Mouse (Mus musculus): ENCODE data around the gene Prkn. TPM values are rescaled to one million over a fixed set of nuclear protein-coding genes. Genes with fewer than 3 reads are reported as not detected.

The Prkn gene
- polyA plus RNA-seq, 1 experiment from 2014 or later: 2.3 TPM

- TF ChIP-seq CTCF (IDR thresholded peaks at IDR 0.05; ENCODE audit: low read depth): peak; percentile 72
- no peak for TF ChIP-seq EP300 (optimal IDR thresholded peaks at IDR 0.05)
- Histone ChIP-seq H3K4me1 (replicated peaks; ENCODE audit: control insufficient read depth, insufficient read depth) (no peaks in the 10 kb centered on the region), H3K27ac (replicated peaks) (no peak overlapping the region), H3K9ac (ENCODE audit: low read length) (no peak overlapping the region), H3K4me3 (ENCODE audit: low read depth, low read length) (no peak overlapping the region), H3K36me3 (ENCODE audit: control insufficient read depth, insufficient read depth, low read length) (no peaks in the 10 kb centered on the region), H3K27me3 (ENCODE audit: control insufficient read depth, insufficient read depth, low read length) (no peaks in the 10 kb centered on the region), H3K9me3 (ENCODE audit: control insufficient read depth, low read length) (no peaks in the 10 kb centered on the region), H3K4me2 (replicated peaks; ENCODE audit: low read depth) (no peak overlapping the region)
- ATAC-seq (ENCODE audit: low FRiP score, low TSS enrichment) (peak; percentile 38; the same call in 1 of the 2 replicates), DNase-seq (ENCODE audit: low spot score) (peak; percentile 79)
- WGBS: under 1% methylated on average over 10 of the region's 10 CpGs
Measured at GRCm38 (mm10) chr17:12031203-12031942, 1191.2 kb downstream of the Prkn start.

GRCm38 (mm10) chr17:12032014-12032791 lies 1192.0 kb downstream of the Prkn start:
- 49% methylated on average over 10 of the region's 10 CpGs for WGBS
- Histone ChIP-seq H3K4me2 (replicated peaks; ENCODE audit: low read depth) (no peak overlapping the region), H3K9ac (ENCODE audit: low read length) (no peak overlapping the region), H3K4me1 (replicated peaks; ENCODE audit: control insufficient read depth, insufficient read depth) (no peaks in the 10 kb centered on the region), H3K36me3 (ENCODE audit: control insufficient read depth, insufficient read depth, low read length) (no peaks in the 10 kb centered on the region), H3K9me3 (ENCODE audit: control insufficient read depth, low read length) (no peaks in the 10 kb centered on the region), H3K4me3 (ENCODE audit: low read depth, low read length) (no peak overlapping the region), H3K27me3 (ENCODE audit: control insufficient read depth, insufficient read depth, low read length) (no peaks in the 10 kb centered on the region), H3K27ac (replicated peaks) (no peak overlapping the region)
- no peak for ATAC-seq (ENCODE audit: low FRiP score, low TSS enrichment)
- TF ChIP-seq EP300 (optimal IDR thresholded peaks at IDR 0.05): no peak
- peak; percentile 31 for DNase-seq (ENCODE audit: low spot score)

GRCm38 (mm10) chr17:12035386-12035785 lies 1195.2 kb downstream of the Prkn start:
- no peak for TF ChIP-seq EP300 (optimal IDR thresholded peaks at IDR 0.05)
- TF ChIP-seq CTCF (IDR thresholded peaks at IDR 0.05; ENCODE audit: low read depth): no peak
- DNase-seq (ENCODE audit: low spot score): no peak
- 52% methylated on average over 5 of the region's 5 CpGs for WGBS

GRCm38 (mm10) chr17:12036205-12036604 lies 1196.0 kb downstream of the Prkn start:
- Histone ChIP-seq H3K9ac (ENCODE audit: low read length) (no peak overlapping the region), H3K4me2 (replicated peaks; ENCODE audit: low read depth) (no peak overlapping the region), H3K36me3 (ENCODE audit: control insufficient read depth, insufficient read depth, low read length) (no peaks in the 10 kb centered on the region), H3K4me3 (ENCODE audit: low read depth, low read length) (no peak overlapping the region), H3K27ac (replicated peaks) (no peak overlapping the region), H3K9me3 (ENCODE audit: control insufficient read depth, low read length) (no peaks in the 10 kb centered on the region), H3K4me1 (replicated peaks; ENCODE audit: control insufficient read depth, insufficient read depth) (no peaks in the 10 kb centered on the region), H3K27me3 (ENCODE audit: control insufficient read depth, insufficient read depth, low read length) (no peaks in the 10 kb centered on the region)
- peak; percentile 63 for DNase-seq (ENCODE audit: low spot score)
- WGBS: 41% methylated on average over 6 of the region's 6 CpGs
- no peak for ATAC-seq (ENCODE audit: low FRiP score, low TSS enrichment)
- TF ChIP-seq CTCF (IDR thresholded peaks at IDR 0.05; ENCODE audit: low read depth) (peak; percentile 98), EP300 (optimal IDR thresholded peaks at IDR 0.05) (no peak)

More at GRCm38 (mm10) chr17:12035386-12035785, 1195.2 kb downstream of the Prkn start:
- ATAC-seq (ENCODE audit: low FRiP score, low TSS enrichment): no peak
- no peaks in the 10 kb centered on the region for H3K36me3 ChIP-seq (ENCODE audit: control insufficient read depth, insufficient read depth, low read length)
- H3K9me3 ChIP-seq (ENCODE audit: control insufficient read depth, low read length): no peaks in the 10 kb centered on the region
- no peaks in the 10 kb centered on the region for H3K4me1 ChIP-seq (replicated peaks; ENCODE audit: control insufficient read depth, insufficient read depth)
- no peak overlapping the region for H3K4me2 ChIP-seq (replicated peaks; ENCODE audit: low read depth)
- no peaks in the 10 kb centered on the region for H3K27me3 ChIP-seq (ENCODE audit: control insufficient read depth, insufficient read depth, low read length)
- no peak overlapping the region for H3K27ac ChIP-seq (replicated peaks)
- H3K4me3 ChIP-seq (ENCODE audit: low read depth, low read length): no peak overlapping the region
- H3K9ac ChIP-seq (ENCODE audit: low read length): no peak overlapping the region

- no peak overlapping the region for H3K9ac ChIP-seq (ENCODE audit: low read length)
- H3K27ac ChIP-seq (replicated peaks): no peak overlapping the region
- no peak overlapping the region for H3K4me2 ChIP-seq (replicated peaks; ENCODE audit: low read depth)
- no peak overlapping the region for H3K4me3 ChIP-seq (ENCODE audit: low read depth, low read length)
- no peaks in the 10 kb centered on the region for H3K36me3 ChIP-seq (ENCODE audit: control insufficient read depth, insufficient read depth, low read length)
- no peaks in the 10 kb centered on the region for H3K9me3 ChIP-seq (ENCODE audit: control insufficient read depth, low read length)
- 41% methylated on average over 5 of the region's 5 CpGs for WGBS
- H3K4me1 ChIP-seq (replicated peaks; ENCODE audit: control insufficient read depth, insufficient read depth): no peaks in the 10 kb centered on the region
- TF ChIP-seq EP300 (optimal IDR thresholded peaks at IDR 0.05) (no peak), CTCF (IDR thresholded peaks at IDR 0.05; ENCODE audit: low read depth) (no peak)
- peak; percentile 67; the same call in 1 of the 2 replicates for ATAC-seq (ENCODE audit: low FRiP score, low TSS enrichment)
- no peak for DNase-seq (ENCODE audit: low spot score)
- no peaks in the 10 kb centered on the region for H3K27me3 ChIP-seq (ENCODE audit: control insufficient read depth, insufficient read depth, low read length)
Measured at GRCm38 (mm10) chr17:12037065-12037464, 1196.9 kb downstream of the Prkn start.

- peak; percentile 36; the same call in 1 of the 2 replicates for ATAC-seq (ENCODE audit: low FRiP score, low TSS enrichment)
Measured at GRCm38 (mm10) chr17:12037574-12037973, 1197.4 kb downstream of the Prkn start.

More at GRCm38 (mm10) chr17:12037574-12037973, 1197.4 kb downstream of the Prkn start:
- no peak overlapping the region for H3K4me3 ChIP-seq (ENCODE audit: low read depth, low read length)
- H3K27me3 ChIP-seq (ENCODE audit: control insufficient read depth, insufficient read depth, low read length): no peaks in the 10 kb centered on the region
- TF ChIP-seq CTCF (IDR thresholded peaks at IDR 0.05; ENCODE audit: low read depth) (no peak), EP300 (optimal IDR thresholded peaks at IDR 0.05) (no peak)
- no peak overlapping the region for H3K27ac ChIP-seq (replicated peaks)
- WGBS: 64% methylated on average over 2 of the region's 2 CpGs
- no peaks in the 10 kb centered on the region for H3K9me3 ChIP-seq (ENCODE audit: control insufficient read depth, low read length)
- H3K36me3 ChIP-seq (ENCODE audit: control insufficient read depth, insufficient read depth, low read length): no peaks in the 10 kb centered on the region
- H3K4me2 ChIP-seq (replicated peaks; ENCODE audit: low read depth): no peak overlapping the region
- no peaks in the 10 kb centered on the region for H3K4me1 ChIP-seq (replicated peaks; ENCODE audit: control insufficient read depth, insufficient read depth)
- H3K9ac ChIP-seq (ENCODE audit: low read length): no peak overlapping the region
- DNase-seq (ENCODE audit: low spot score): no peak
